Mouse (Mus musculus): Measurements from ENCODE around the gene Neurod6. TPM values are rescaled to one million over a fixed set of nuclear protein-coding genes. Genes with fewer than 3 reads are reported as not detected.

Gene Neurod6
- polyA plus RNA-seq, 1 experiment from 2014 or later = 54.7 TPM

DNA sequence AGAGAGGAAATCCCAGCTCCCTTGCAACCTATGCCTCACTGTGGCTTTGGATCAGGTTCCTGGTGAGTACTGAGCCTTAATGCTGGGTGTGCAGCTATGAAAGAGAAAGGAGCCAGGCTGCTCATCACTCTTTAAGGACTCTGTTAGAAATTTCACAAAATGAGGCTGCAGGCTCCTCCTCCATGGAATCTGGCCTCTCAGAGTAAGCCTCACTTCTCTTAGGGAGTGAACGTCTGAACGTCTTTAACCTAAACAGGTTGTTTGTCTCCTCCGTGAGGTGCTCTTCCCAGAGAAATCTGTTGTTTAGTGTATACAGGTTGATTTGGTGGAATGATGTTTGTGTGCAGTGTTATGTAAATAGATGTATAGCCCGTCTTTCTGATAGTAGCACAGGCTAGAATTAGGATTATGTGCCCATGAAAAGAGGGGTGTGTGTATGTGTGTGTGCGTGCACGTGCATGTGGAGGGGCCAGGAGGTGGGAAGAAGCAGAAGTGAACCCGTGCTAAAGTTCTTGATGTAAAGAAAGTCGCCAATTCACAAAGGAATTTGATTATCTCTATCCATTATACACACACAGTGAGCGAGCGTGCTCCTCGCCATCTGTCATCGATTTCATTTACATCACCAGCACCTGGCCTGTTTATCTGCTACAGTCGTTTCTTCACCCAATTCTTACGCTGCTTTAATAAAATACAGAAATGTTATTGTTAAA, 34.8 kb downstream of the Neurod6 start:
- Histone ChIP-seq H3K27ac (replicated peaks) (no peak overlapping the region), H3K9me3 (replicated peaks) (no peaks in the 10 kb centered on the region), H3K4me1 (peaks cover 36% of the 10 kb centered on the region), H3K4me3 (replicated peaks) (no peak overlapping the region), H3K4me2 (no peak overlapping the region), H3K36me3 (no peaks in the 10 kb centered on the region), H3K9ac (replicated peaks) (no peak overlapping the region), H3K27me3 (replicated peaks) (no peaks in the 10 kb centered on the region)
- no peak for ATAC-seq (ENCODE audit: low FRiP score)
- WGBS = 46% methylated on average over 14 of the region's 14 CpGs

- WGBS = 83% methylated on average over 1 of the region's 1 CpGs
- no peak overlapping the region for H3K9ac ChIP-seq (replicated peaks)
- no peak for ATAC-seq (ENCODE audit: low FRiP score)
- no peaks in the 10 kb centered on the region for H3K4me1 ChIP-seq
- H3K4me2 ChIP-seq = no peak overlapping the region
- no peaks in the 10 kb centered on the region for H3K9me3 ChIP-seq (replicated peaks)
- no peaks in the 10 kb centered on the region for H3K27me3 ChIP-seq (replicated peaks)
- no peak overlapping the region for H3K27ac ChIP-seq (replicated peaks)
- H3K36me3 ChIP-seq = no peaks in the 10 kb centered on the region
- no peak overlapping the region for H3K4me3 ChIP-seq (replicated peaks)
These were observed 46.4 kb downstream of the Neurod6 start for GRCm38 (mm10) chr6:55634662-55635061.

Other genes starting within 250 kb of the Neurod6 start
- gene Adcyap1r1, start 229.3 kb downstream of the Neurod6 start, polyA plus RNA-seq (2015; fragmentation: Nextera tagmentation; extraction: Ambion mirVana) = 51.1 and 55.5 TPM in 2 replicates
- 0.09 TPM in 1 of 2 replicates, not detected in the other for gene Itprid1, start 155.6 kb upstream of the Neurod6 start, polyA plus RNA-seq (2015; fragmentation: Nextera tagmentation; extraction: Ambion mirVana)